Mouse (Mus musculus) kidney, embryonic 14.5 days (tissue): ENCODE data around the gene Fnbp1. TPM values are rescaled to one million over a fixed set of nuclear protein-coding genes. Genes with fewer than 3 reads are reported as not detected.

ENCODE experiments used
- ATAC-seq: fragments of 200-750 bp; cut with Nextera tagmentation; 2 replicates; pipeline ENCODE4 v1.8.0; 2017; ENCODE audit warnings: moderate number of reproducible peaks, mild to moderate bottlenecking, moderate TSS enrichment, moderate library complexity; ENCODE audit not compliant: low FRiP score, low TSS enrichment
- H3K27ac ChIP-seq: fragments of 300-500 bp; sonication (generic); 2 replicates; pipeline ENCODE4 v1.5.1; 2014; ENCODE audit warnings: low read depth, mild to moderate bottlenecking, low read length, moderate library complexity, mixed read lengths
- H3K27me3 ChIP-seq: fragments of 300-500 bp; sonication (generic); 2 replicates; pipeline ENCODE4 v1.6.1; 2014; ENCODE audit warnings: mild to moderate bottlenecking, low read length; ENCODE audit not compliant: control insufficient read depth, insufficient read depth
- H3K36me3 ChIP-seq: fragments of 300-500 bp; sonication (generic); 2 replicates; pipeline ENCODE4 v1.6.1; 2014; ENCODE audit warnings: low read length, mixed read lengths; ENCODE audit not compliant: control insufficient read depth, insufficient read depth
- H3K4me1 ChIP-seq: fragments of 300-500 bp; sonication (generic); 2 replicates; pipeline ENCODE4 v1.6.1; 2014; ENCODE audit warnings: low read length, mixed read lengths; ENCODE audit not compliant: control insufficient read depth, insufficient read depth
- H3K4me2 ChIP-seq: fragments of 300-500 bp; sonication (generic); replicated peaks from 2 replicates; pipeline ENCODE4 v1.6.1; 2014; ENCODE audit warnings: low read depth, mild to moderate bottlenecking, low read length
- H3K4me3 ChIP-seq: fragments of 300-500 bp; sonication (generic); 2 replicates; pipeline ENCODE4 v1.5.1; 2014; ENCODE audit warnings: mild to moderate bottlenecking, low read length
- H3K9ac ChIP-seq: fragments of 300-500 bp; sonication (generic); 2 replicates; pipeline ENCODE4 v1.6.1; 2014; ENCODE audit warnings: low read depth, mild to moderate bottlenecking, low read length, moderate library complexity
- H3K9me3 ChIP-seq: fragments of 300-500 bp; sonication (generic); 2 replicates; pipeline ENCODE4 v1.6.1; 2016; ENCODE audit warnings: low read length; ENCODE audit not compliant: control insufficient read depth
- WGBS: fragments of 180-500 bp; shearing (Covaris S2); extraction: QIAGEN DNeasy Blood & Tissue Kit; methylation state at CpG from one replicate; pipeline ENCODE4 v1.1.7; 2014; 5-methylcytosine and 5-hydroxymethylcytosine counted together
- polyA plus RNA-seq: library from polyadenylated mRNA; unstranded; fragments of >200 nt; fragmentation: Nextera tagmentation; extraction: Ambion mirVana; gene quantifications from 2 replicates; pipeline ENCODE4 v1.2.1, GENCODE M21; 2014

The Fnbp1 gene
- polyA plus RNA-seq, 1 experiment from 2014 or later = 24.1 TPM

DNA sequence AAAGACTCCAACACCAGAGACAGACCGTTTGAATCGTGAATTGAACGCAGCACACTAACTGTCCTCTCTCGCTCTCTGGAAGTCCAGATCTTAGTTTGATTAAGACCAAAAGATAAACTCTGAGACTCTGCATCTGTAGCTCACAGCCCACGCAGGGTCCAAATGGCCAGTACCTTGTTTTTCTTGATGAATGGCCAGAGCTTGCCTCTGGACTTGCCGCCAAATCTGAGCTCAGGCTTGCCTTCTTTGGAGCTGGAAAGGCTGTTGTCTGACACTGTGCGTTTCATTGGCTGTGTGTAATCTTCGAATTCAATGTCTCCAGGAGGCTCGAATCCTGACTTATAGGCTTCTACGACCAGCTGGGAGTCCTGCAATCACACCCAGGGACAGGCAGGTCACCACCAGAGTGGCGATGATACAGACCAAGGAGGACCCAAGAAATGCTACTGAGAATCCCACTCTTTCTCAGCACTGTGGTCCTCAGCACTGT, 87.9 kb downstream of the Fnbp1 start:
- H3K36me3 ChIP-seq = peaks cover 58% of the 10 kb centered on the region
- H3K4me1 ChIP-seq = no peaks in the 10 kb centered on the region
- no peaks in the 10 kb centered on the region for H3K27me3 ChIP-seq
- 92% methylated on average over 11 of the region's 11 CpGs for WGBS
- H3K9ac ChIP-seq = no peak overlapping the region
- H3K4me3 ChIP-seq = no peak overlapping the region
- no peak overlapping the region for H3K4me2 ChIP-seq
- ATAC-seq = no peak
- no peak overlapping the region for H3K27ac ChIP-seq
- H3K9me3 ChIP-seq = 0 out of 2 replicates have a peak, but pooled peaks cover 5% of the 10 kb centered on the region

DNA sequence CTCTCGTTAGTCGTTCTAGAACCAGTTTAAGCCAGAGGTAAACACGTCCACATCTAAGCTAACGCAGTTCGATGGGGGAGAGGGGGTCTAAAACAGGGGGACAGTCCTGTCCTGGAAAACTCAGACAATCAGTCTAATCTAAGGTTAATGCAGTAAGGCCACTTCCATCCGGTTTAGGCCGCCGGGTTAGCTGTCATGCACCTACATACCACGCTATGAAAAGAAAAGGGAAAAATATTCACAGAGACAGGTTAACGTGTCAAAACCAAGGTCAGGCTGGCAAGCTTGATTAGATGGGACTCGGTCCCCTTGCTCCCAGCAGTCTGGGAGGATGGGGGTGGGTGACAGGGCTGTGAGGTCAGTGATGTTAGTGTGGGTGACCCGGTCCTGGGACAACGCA, 88.4 kb downstream of the Fnbp1 start:
- H3K9me3 ChIP-seq = 0 out of 2 replicates have a peak, but pooled peaks cover 5% of the 10 kb centered on the region
- WGBS = 92% methylated on average over 13 of the region's 13 CpGs
- H3K4me1 ChIP-seq = no peaks in the 10 kb centered on the region
- ATAC-seq = no peak
- H3K4me3 ChIP-seq = no peak overlapping the region
- no peak overlapping the region for H3K9ac ChIP-seq
- no peak overlapping the region for H3K4me2 ChIP-seq
- H3K27ac ChIP-seq = no peak overlapping the region
- no peaks in the 10 kb centered on the region for H3K27me3 ChIP-seq
- H3K36me3 ChIP-seq = peaks cover 58% of the 10 kb centered on the region

DNA sequence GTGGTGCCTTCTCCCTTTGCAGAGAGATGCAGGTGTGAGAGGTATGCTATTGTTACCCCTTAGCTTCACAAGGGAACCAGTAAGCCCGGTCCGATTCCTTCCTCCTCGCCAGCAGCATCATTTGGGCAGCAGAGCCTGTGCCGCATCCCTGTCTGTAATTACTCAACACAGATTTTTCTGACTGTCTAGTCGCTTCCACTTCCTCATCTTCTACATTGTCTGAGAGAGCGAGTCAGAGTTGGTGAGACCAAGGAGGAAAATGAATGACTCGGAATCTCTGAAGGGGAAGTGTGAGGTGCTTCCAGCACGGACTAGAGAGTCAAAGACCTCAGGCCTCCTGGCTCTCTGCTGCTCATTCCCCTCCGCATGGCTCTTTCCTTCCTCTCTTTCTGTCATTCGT, 89.4 kb downstream of the Fnbp1 start:
- Histone ChIP-seq H3K9ac (no peak overlapping the region), H3K4me3 (no peak overlapping the region), H3K27ac (no peak overlapping the region), H3K27me3 (no peaks in the 10 kb centered on the region), H3K4me1 (no peaks in the 10 kb centered on the region), H3K36me3 (peaks cover 49% of the 10 kb centered on the region), H3K4me2 (no peak overlapping the region), H3K9me3 (0 out of 2 replicates have a peak, but pooled peaks cover 5% of the 10 kb centered on the region)
- 94% methylated on average over 10 of the region's 10 CpGs for WGBS
- no peak for ATAC-seq

DNA sequence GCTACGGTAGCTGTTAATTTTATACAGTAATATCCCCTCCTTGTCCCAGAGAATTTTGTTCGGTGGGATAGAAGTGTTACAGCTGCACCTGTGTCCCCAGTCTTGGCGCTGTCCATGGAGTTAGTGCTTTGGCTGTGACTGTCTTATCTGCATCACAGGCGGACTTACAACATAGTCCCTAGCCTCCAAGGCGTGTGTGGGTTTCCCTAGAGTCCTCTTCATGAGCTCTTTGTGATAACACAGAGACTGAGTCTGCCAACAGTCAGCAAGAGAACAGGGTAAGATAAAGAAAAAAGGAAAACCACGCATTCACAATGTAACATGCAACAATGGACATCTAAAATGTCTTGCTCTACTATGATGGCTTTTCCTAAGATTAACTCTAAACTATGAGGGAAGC, 93.8 kb downstream of the Fnbp1 start:
- WGBS = 94% methylated on average over 6 of the region's 6 CpGs
- H3K36me3 ChIP-seq = peaks cover 16% of the 10 kb centered on the region

DNA sequence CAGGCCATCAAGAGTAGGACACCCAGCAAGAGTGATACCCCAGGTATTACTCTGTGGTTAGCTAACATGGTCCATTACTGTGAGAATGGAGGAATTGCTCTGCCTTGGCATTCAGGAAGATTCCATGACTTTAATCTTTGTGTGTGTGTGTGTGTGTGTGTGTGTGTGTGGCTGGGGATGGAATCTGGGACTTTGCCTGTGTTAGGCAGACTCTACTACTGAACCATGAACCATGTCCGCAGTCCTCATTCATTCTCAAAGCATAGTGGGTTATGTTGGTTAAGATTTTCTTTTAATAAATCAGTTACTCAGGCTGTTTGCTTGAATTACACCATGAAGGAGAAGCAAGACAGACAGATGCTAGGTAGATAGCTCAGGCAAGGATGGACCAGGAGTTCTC, 98.0 kb downstream of the Fnbp1 start:
- ATAC-seq = no peak
- Histone ChIP-seq H3K9ac (no peak overlapping the region), H3K4me3 (no peak overlapping the region), H3K36me3 (peaks cover 9% of the 10 kb centered on the region; the same call in 1 of the 2 replicates), H3K9me3 (no peaks in the 10 kb centered on the region), H3K27me3 (no peaks in the 10 kb centered on the region), H3K4me1 (no peaks in the 10 kb centered on the region), H3K27ac (no peak overlapping the region), H3K4me2 (no peak overlapping the region)
- WGBS = 100% methylated on average over 1 of the region's 1 CpGs

More for the DNA sequence above, 93.8 kb downstream of the Fnbp1 start:
- no peak overlapping the region for H3K4me3 ChIP-seq
- no peak overlapping the region for H3K4me2 ChIP-seq
- no peaks in the 10 kb centered on the region for H3K9me3 ChIP-seq
- H3K9ac ChIP-seq = no peak overlapping the region
- no peak overlapping the region for H3K27ac ChIP-seq
- no peak for ATAC-seq
- H3K27me3 ChIP-seq = no peaks in the 10 kb centered on the region
- H3K4me1 ChIP-seq = no peaks in the 10 kb centered on the region

DNA sequence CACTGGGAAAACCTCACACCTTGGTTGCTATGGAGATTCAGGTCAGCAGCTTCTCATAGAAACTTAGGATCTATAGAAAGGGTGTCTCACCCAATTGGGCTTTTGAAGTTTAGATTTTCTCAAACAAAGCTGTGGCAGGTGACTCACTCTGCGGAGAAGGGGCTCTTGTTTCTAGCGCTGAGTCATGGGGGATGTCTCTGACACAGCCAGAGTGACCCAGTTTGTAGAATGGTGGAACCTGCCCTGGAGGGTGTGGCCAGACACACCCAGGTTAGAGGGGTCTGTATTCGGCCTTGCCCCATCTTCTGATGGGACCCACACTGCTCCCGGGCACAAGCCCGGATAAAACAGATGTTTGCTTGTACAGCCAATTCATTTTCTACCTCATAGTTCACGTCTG, 98.9 kb downstream of the Fnbp1 start:
- WGBS = 95% methylated on average over 6 of the region's 6 CpGs
- H3K4me2 ChIP-seq = no peak overlapping the region
- no peaks in the 10 kb centered on the region for H3K4me1 ChIP-seq
- H3K27me3 ChIP-seq = no peaks in the 10 kb centered on the region
- H3K27ac ChIP-seq = no peak overlapping the region
- H3K9ac ChIP-seq = no peak overlapping the region
- no peak overlapping the region for H3K4me3 ChIP-seq
- H3K9me3 ChIP-seq = no peaks in the 10 kb centered on the region
- H3K36me3 ChIP-seq = peaks cover 9% of the 10 kb centered on the region; the same call in 1 of the 2 replicates
- ATAC-seq = no peak

DNA sequence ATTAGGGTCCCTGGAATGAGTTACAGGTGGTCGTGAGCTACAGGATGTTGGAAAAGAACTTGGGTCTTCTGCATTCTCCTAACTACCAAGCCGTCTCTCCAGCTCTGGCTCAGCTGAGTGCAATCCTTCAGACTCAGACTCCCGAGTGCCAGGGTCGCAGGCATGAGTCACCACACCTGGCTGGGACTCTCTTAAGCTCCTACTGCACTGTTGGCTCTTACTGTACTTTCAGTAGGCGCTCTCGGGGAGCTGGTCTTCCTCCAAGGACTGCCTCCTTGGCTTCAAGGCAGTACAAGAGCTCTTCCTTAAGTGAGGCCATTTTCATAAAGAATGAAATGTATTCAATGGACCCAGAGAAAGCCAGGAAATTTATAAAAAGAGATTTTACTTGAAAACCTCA, 100.4 kb downstream of the Fnbp1 start:
- ATAC-seq = no peak
- Histone ChIP-seq H3K4me3 (no peak overlapping the region), H3K4me1 (no peaks in the 10 kb centered on the region), H3K4me2 (no peak overlapping the region), H3K9ac (no peak overlapping the region), H3K27me3 (no peaks in the 10 kb centered on the region), H3K9me3 (no peaks in the 10 kb centered on the region), H3K27ac (no peak overlapping the region), H3K36me3 (peaks cover 15% of the 10 kb centered on the region; the same call in 1 of the 2 replicates)
- 91% methylated on average over 6 of the region's 6 CpGs for WGBS

DNA sequence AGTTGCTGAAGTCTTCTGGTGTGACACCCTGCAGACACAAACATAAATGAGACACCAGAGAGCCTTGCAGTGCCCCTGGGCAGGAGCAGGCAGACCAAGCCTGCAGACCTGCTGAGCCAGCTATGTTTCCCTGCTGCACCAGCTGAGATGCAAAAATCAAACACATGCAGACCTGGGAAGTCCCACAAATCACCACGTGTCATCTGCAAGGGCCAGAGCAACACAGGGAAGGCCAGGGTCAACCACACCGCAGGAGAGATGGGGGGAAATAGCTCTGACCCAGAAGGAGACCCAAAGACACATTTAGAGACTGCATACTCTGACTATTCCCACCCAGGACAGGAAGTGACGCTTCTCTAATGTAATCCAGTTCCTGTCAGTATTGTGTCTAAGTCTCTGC, 101.3 kb downstream of the Fnbp1 start:
- Histone ChIP-seq H3K4me3 (no peak overlapping the region), H3K36me3 (peaks cover 22% of the 10 kb centered on the region), H3K27me3 (no peaks in the 10 kb centered on the region), H3K4me1 (no peaks in the 10 kb centered on the region), H3K27ac (no peak overlapping the region), H3K9me3 (no peaks in the 10 kb centered on the region), H3K9ac (no peak overlapping the region), H3K4me2 (no peak overlapping the region)
- no peak for ATAC-seq
- 89% methylated on average over 3 of the region's 3 CpGs for WGBS

DNA sequence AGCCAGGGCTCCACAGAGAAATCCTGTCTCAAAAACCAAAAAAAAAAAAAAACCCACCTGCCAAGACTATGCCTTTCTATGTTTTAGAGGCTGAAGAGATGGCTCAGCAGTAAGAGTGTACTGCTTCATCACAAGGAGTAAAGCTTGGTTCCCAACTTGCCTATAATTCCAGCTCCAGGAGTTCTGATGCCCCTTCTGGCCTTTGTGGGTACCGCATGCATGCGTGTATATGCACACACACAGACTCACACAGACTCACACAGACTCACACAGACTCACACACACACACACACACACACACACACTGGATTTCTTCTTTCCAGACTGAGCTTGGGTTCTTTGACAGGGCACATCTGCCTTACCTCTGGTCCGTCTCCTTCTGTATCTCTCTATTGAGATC, 101.8 kb downstream of the Fnbp1 start:
- no peak for ATAC-seq
- Histone ChIP-seq H3K4me3 (no peak overlapping the region), H3K9me3 (no peaks in the 10 kb centered on the region), H3K27me3 (no peaks in the 10 kb centered on the region), H3K4me2 (no peak overlapping the region), H3K36me3 (peaks cover 25% of the 10 kb centered on the region), H3K4me1 (no peaks in the 10 kb centered on the region), H3K27ac (no peak overlapping the region), H3K9ac (no peak overlapping the region)
- WGBS = 95% methylated on average over 3 of the region's 3 CpGs
